Mouse (Mus musculus) midbrain, embryonic 12.5 days (tissue): Measurements from ENCODE around the gene Rmdn2. TPM values are rescaled to one million over a fixed set of nuclear protein-coding genes. Genes with fewer than 3 reads are reported as not detected.

Experiments used
- ATAC-seq: fragments of 200-750 bp; cut with Nextera tagmentation; 2 replicates; pipeline ENCODE4 v1.8.0; 2017; ENCODE audit warnings: low read depth, moderate TSS enrichment, moderate library complexity; ENCODE audit not compliant: low FRiP score
- H3K27ac ChIP-seq: fragments of 300-500 bp; sonication (generic); replicated peaks from 2 replicates; pipeline ENCODE4 v1.5.1; 2016; ENCODE audit warnings: mild to moderate bottlenecking
- H3K27me3 ChIP-seq: fragments of 300-500 bp; sonication (generic); 2 replicates; pipeline ENCODE4 v1.6.1; 2016; ENCODE audit warnings: mild to moderate bottlenecking
- H3K36me3 ChIP-seq: fragments of 300-500 bp; sonication (generic); 2 replicates; pipeline ENCODE4 v1.6.1; 2016
- H3K4me1 ChIP-seq: fragments of 300-500 bp; sonication (generic); 2 replicates; pipeline ENCODE4 v1.6.1; 2016
- H3K4me2 ChIP-seq: fragments of 300-500 bp; sonication (generic); replicated peaks from 2 replicates; pipeline ENCODE4 v1.6.1; 2016; ENCODE audit warnings: mild to moderate bottlenecking, moderate library complexity
- H3K4me3 ChIP-seq: fragments of 300-500 bp; sonication (generic); 2 replicates; pipeline ENCODE4 v1.5.1; 2016; ENCODE audit warnings: mild to moderate bottlenecking
- H3K9ac ChIP-seq: fragments of 300-500 bp; sonication (generic); replicated peaks from 2 replicates; pipeline ENCODE4 v1.6.1; 2016; ENCODE audit warnings: mild to moderate bottlenecking, moderate library complexity
- H3K9me3 ChIP-seq: fragments of 300-500 bp; sonication (generic); 2 replicates; pipeline ENCODE4 v1.6.1; 2016; ENCODE audit warnings: mild to moderate bottlenecking
- WGBS: fragments of 180-500 bp; shearing (Covaris S2); methylation state at CpG from one replicate; pipeline ENCODE4 v1.1.7; 2016; 5-methylcytosine and 5-hydroxymethylcytosine counted together
- polyA plus RNA-seq: library from polyadenylated mRNA; unstranded; fragments of >200 nt; fragmentation: Nextera tagmentation; extraction: Ambion mirVana; gene quantifications from 2 replicates; pipeline ENCODE4 v1.2.1, GENCODE M21; 2016

Rmdn2 gene
- polyA plus RNA-seq, 1 experiment from 2014 or later, result 6.3 TPM

GRCm38 (mm10) chr17:79618984-79619383 lies 7.3 kb downstream of the Rmdn2 start:
- no peak for ATAC-seq
- Histone ChIP-seq H3K27ac (no peak overlapping the region), H3K36me3 (no peaks in the 10 kb centered on the region), H3K9me3 (no peaks in the 10 kb centered on the region), H3K9ac (no peak overlapping the region), H3K27me3 (no peaks in the 10 kb centered on the region), H3K4me1 (0 out of 2 replicates have a peak, but pooled peaks cover 6% of the 10 kb centered on the region), H3K4me2 (no peak overlapping the region), H3K4me3 (no peak overlapping the region)
- 86% methylated on average over 5 of the region's 5 CpGs for WGBS

- Histone ChIP-seq H3K27ac (no peak overlapping the region), H3K27me3 (no peaks in the 10 kb centered on the region), H3K4me1 (no peaks in the 10 kb centered on the region), H3K9me3 (no peaks in the 10 kb centered on the region), H3K36me3 (no peaks in the 10 kb centered on the region), H3K9ac (no peak overlapping the region), H3K4me2 (no peak overlapping the region), H3K4me3 (no peak overlapping the region)
- ATAC-seq, result no peak
- WGBS, result 97% methylated on average over 6 of the region's 6 CpGs
These were observed 10.4 kb downstream of the Rmdn2 start for GRCm38 (mm10) chr17:79622050-79622449.

- Histone ChIP-seq H3K27me3 (no peaks in the 10 kb centered on the region), H3K4me2 (no peak overlapping the region), H3K9ac (no peak overlapping the region), H3K36me3 (no peaks in the 10 kb centered on the region), H3K4me3 (no peak overlapping the region), H3K4me1 (no peaks in the 10 kb centered on the region), H3K27ac (no peak overlapping the region), H3K9me3 (no peaks in the 10 kb centered on the region)
- ATAC-seq, result no peak
- 92% methylated on average over 7 of the region's 7 CpGs for WGBS
These were observed 10.9 kb downstream of the Rmdn2 start for GRCm38 (mm10) chr17:79622574-79622973.

- Histone ChIP-seq H3K4me3 (no peak overlapping the region), H3K9ac (no peak overlapping the region), H3K4me1 (no peaks in the 10 kb centered on the region), H3K27ac (no peak overlapping the region), H3K4me2 (no peak overlapping the region), H3K36me3 (no peaks in the 10 kb centered on the region), H3K9me3 (no peaks in the 10 kb centered on the region), H3K27me3 (no peaks in the 10 kb centered on the region)
- ATAC-seq, result no peak
- 87% methylated on average over 3 of the region's 3 CpGs for WGBS
These were observed 12.2 kb downstream of the Rmdn2 start for GRCm38 (mm10) chr17:79623841-79624240.

- 76% methylated on average over 12 of the region's 12 CpGs for WGBS
- H3K4me2 ChIP-seq, result no peak overlapping the region
- H3K4me1 ChIP-seq, result no peaks in the 10 kb centered on the region
- no peak for ATAC-seq
- H3K27me3 ChIP-seq, result no peaks in the 10 kb centered on the region
- no peaks in the 10 kb centered on the region for H3K9me3 ChIP-seq
- no peaks in the 10 kb centered on the region for H3K36me3 ChIP-seq
- no peak overlapping the region for H3K4me3 ChIP-seq
- no peak overlapping the region for H3K27ac ChIP-seq
- H3K9ac ChIP-seq, result no peak overlapping the region
These were observed 14.7 kb downstream of the Rmdn2 start for GRCm38 (mm10) chr17:79626241-79626816.

GRCm38 (mm10) chr17:79649893-79650292 lies 38.2 kb downstream of the Rmdn2 start:
- 95% methylated on average over 4 of the region's 4 CpGs for WGBS
- no peak for ATAC-seq
- H3K4me1 ChIP-seq, result no peaks in the 10 kb centered on the region

GRCm38 (mm10) chr17:79650297-79650696 lies 38.6 kb downstream of the Rmdn2 start:
- no peak overlapping the region for H3K4me2 ChIP-seq
- no peak for ATAC-seq
- H3K9me3 ChIP-seq, result no peaks in the 10 kb centered on the region
- H3K36me3 ChIP-seq, result no peaks in the 10 kb centered on the region
- no peak overlapping the region for H3K27ac ChIP-seq
- H3K4me3 ChIP-seq, result no peak overlapping the region
- 95% methylated on average over 5 of the region's 5 CpGs for WGBS
- H3K4me1 ChIP-seq, result no peaks in the 10 kb centered on the region
- no peaks in the 10 kb centered on the region for H3K27me3 ChIP-seq
- H3K9ac ChIP-seq, result no peak overlapping the region

More at GRCm38 (mm10) chr17:79649893-79650292, 38.2 kb downstream of the Rmdn2 start:
- Histone ChIP-seq H3K36me3 (no peaks in the 10 kb centered on the region), H3K4me3 (no peak overlapping the region), H3K9ac (no peak overlapping the region), H3K9me3 (no peaks in the 10 kb centered on the region), H3K4me2 (no peak overlapping the region), H3K27ac (no peak overlapping the region), H3K27me3 (no peaks in the 10 kb centered on the region)

- 82% methylated on average over 1 of the region's 1 CpGs for whole genome bisulfite sequencing
- no peak for ATAC-seq
- no peak overlapping the region for H3K4me2 ChIP-seq
- no peaks in the 10 kb centered on the region for H3K9me3 ChIP-seq
- H3K36me3 ChIP-seq, result no peaks in the 10 kb centered on the region
- H3K4me1 ChIP-seq, result no peaks in the 10 kb centered on the region
- no peaks in the 10 kb centered on the region for H3K27me3 ChIP-seq
- H3K4me3 ChIP-seq, result no peak overlapping the region
- H3K27ac ChIP-seq, result no peak overlapping the region
- no peak overlapping the region for H3K9ac ChIP-seq
These were observed 41.5 kb downstream of the Rmdn2 start for GRCm38 (mm10) chr17:79653171-79653570.

GRCm38 (mm10) chr17:79654187-79654586 lies 42.5 kb downstream of the Rmdn2 start:
- Histone ChIP-seq H3K27ac (no peak overlapping the region), H3K4me2 (no peak overlapping the region), H3K27me3 (no peaks in the 10 kb centered on the region), H3K4me3 (no peak overlapping the region), H3K9me3 (no peaks in the 10 kb centered on the region), H3K36me3 (no peaks in the 10 kb centered on the region), H3K9ac (no peak overlapping the region), H3K4me1 (no peaks in the 10 kb centered on the region)
- ATAC-seq, result no peak
- WGBS, result 58% methylated on average over 3 of the region's 3 CpGs

- 73% methylated on average over 9 of the region's 9 CpGs for WGBS
- no peaks in the 10 kb centered on the region for H3K27me3 ChIP-seq
- no peak for ATAC-seq
These were observed 46.1 kb downstream of the Rmdn2 start for GRCm38 (mm10) chr17:79657785-79658184.

GRCm38 (mm10) chr17:79658452-79658851 lies 46.8 kb downstream of the Rmdn2 start:
- Histone ChIP-seq H3K4me3 (no peak overlapping the region), H3K4me1 (no peaks in the 10 kb centered on the region), H3K4me2 (no peak overlapping the region), H3K9ac (no peak overlapping the region), H3K9me3 (no peaks in the 10 kb centered on the region), H3K27ac (no peak overlapping the region), H3K36me3 (no peaks in the 10 kb centered on the region), H3K27me3 (no peaks in the 10 kb centered on the region)
- WGBS, result 65% methylated on average over 3 of the region's 3 CpGs
- ATAC-seq, result no peak

More at GRCm38 (mm10) chr17:79657785-79658184, 46.1 kb downstream of the Rmdn2 start:
- Histone ChIP-seq H3K4me2 (no peak overlapping the region), H3K4me3 (no peak overlapping the region), H3K4me1 (no peaks in the 10 kb centered on the region), H3K9me3 (no peaks in the 10 kb centered on the region), H3K36me3 (no peaks in the 10 kb centered on the region), H3K27ac (no peak overlapping the region), H3K9ac (no peak overlapping the region)

GRCm38 (mm10) chr17:79658863-79659262 lies 47.2 kb downstream of the Rmdn2 start:
- no peak for ATAC-seq
- Histone ChIP-seq H3K27ac (no peak overlapping the region), H3K4me1 (no peaks in the 10 kb centered on the region), H3K36me3 (no peaks in the 10 kb centered on the region), H3K9me3 (no peaks in the 10 kb centered on the region), H3K4me3 (no peak overlapping the region), H3K27me3 (no peaks in the 10 kb centered on the region), H3K4me2 (no peak overlapping the region), H3K9ac (no peak overlapping the region)
- WGBS, result 66% methylated on average over 8 of the region's 8 CpGs

- Histone ChIP-seq H3K4me2 (no peak overlapping the region), H3K27me3 (no peaks in the 10 kb centered on the region), H3K27ac (no peak overlapping the region), H3K4me3 (no peak overlapping the region), H3K4me1 (no peaks in the 10 kb centered on the region), H3K36me3 (no peaks in the 10 kb centered on the region), H3K9me3 (no peaks in the 10 kb centered on the region), H3K9ac (no peak overlapping the region)
- 42% methylated on average over 7 of the region's 7 CpGs for WGBS
- no peak for ATAC-seq
These were observed 49.7 kb downstream of the Rmdn2 start for GRCm38 (mm10) chr17:79661387-79661786.
